Mouse (Mus musculus): ENCODE results near the gene Ccl20.

Gene Ccl20

DNA sequence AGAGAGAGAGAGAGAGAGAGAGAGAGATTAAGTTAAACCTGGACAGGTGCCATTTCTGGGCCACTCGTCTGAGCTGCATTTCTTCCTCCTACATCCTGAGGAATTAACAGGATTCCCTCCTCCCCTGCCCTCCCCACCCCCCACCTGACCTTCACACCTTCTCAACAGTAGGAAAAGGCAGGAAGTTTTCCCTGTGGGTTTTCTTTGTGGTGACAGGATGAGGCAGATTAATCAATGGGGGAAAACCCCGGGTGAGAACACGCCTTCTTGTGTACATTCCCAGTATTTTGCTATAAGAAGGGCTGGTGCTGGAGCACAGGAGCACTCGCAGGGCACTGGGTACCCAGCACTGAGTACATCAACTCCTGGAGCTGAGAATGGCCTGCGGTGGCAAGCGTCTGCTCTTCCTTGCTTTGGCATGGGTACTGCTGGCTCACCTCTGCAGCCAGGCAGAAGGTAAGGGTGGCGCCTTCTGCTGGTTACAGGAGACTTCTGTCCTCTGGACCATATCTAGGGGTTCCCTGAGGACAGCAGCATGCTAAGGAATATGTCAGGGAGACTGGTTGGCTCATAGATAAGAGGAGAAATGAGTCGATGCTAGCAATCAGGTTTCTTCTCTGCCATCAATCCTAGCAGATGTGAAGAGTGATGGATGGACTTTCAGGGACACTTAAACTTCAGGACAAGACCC lies at the start of gene Ccl20:
Gene Ccl20, plus strand, starts transcription at position 320 of the 691 bp plus-strand sequence.
- DNase-seq, result no peak

DNA sequence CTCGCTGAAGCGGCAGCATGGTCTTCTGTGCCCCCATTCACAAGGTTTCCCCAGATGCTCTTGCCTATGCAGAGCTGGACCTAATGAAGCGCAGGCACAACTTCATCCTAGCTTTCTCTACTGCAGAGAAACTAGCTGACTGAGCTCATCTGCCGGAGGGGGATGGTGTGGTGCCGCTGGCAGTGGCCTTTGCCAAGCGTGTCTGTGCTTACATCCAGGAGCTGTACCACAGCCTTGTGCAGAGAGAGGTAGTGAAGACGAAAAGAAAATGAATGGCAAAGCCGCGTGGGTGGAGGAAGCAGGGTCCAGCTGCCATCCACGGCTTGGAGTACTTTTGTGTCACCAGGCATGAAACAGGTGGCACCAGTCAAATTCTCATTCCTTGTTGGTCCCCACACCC lies 49.4 kb upstream of the Ccl20 start:
- DNase-seq, result no peak

DNA sequence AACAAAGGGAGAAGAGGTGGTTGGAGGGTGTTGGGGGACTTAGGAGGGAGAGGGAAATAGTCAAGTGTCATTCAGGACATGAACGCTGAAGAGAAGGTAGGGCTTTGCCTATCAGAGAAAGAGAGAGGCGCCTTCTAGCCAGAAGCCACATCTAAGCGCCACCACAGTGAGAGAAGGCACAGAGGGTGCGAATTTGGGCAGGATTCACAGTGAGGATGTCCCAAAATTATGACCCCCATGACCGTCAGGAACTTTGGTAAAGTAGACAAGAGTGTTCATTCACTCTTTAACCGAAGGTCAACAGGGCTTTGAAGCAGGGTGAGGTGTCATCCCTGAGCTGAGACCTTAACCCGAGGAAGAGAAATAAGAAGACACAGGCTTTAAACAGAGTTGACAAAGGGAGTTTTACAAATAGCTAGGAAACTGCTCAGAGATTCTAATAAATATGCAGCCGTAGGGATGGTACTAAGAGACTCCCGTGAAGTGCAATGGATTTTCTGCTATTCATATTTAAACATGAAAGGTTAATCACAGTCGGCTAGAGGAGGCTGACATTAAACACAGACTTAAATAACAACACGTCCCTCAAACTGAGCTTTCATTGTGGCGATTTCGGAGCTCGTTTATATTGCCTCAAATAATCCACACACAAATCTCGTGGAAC lies 40.9 kb upstream of the Ccl20 start:
- no peak for DNase-seq

DNA sequence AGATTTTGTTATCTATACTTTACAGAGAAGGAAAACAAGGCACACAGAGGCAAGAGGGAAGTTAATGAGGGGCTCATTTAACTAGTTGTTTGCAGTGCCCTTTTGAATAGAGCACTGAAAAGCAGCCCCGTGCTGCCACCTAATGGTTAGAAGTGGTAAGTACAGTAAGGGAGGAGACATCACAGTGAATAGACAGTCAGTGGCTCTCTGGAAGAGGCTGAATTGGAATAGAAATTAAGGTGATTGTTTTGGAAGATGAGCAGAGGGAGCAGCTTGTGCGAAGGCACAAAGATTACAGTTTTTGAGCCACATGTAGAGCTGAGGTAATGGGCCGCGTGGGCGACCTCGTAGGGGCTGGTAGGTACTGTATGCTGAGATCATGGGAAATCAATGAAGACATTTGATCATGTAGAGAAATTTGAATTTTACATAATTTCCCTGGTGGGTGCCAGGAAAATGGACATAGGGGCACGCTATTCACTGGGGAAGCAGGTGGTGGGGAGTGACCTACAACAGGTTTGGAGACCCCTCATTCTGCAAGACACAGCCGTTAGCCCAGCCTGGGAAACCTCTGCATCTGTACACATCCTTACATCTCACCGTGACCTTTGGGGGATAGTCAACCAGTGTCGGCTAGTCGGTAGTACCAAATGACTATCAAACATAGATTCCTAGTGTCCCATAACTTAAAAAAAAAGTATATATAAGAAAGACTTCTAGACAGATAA lies 40.2 kb upstream of the Ccl20 start:
- no peak for DNase-seq

DNA sequence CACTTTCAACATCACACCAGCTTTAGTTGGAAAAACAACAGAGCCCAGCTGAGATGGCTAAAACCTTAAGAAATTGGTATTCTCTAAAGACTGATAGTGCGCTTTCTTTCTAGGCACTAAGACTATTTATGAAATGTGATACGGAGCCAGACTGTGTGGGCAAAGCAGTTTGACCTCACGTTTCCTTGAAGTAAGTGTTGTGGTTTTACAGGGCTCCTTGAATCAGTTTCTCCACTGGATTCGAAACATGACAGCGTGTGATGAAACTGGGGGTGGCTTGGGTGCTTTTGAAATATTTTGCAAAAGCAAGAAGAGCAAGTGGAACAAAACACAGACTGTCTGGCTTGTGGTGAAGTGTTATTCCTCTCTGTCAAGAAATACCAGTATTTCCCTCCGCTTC lies 39.5 kb upstream of the Ccl20 start:
- DNase-seq, result no peak

DNA sequence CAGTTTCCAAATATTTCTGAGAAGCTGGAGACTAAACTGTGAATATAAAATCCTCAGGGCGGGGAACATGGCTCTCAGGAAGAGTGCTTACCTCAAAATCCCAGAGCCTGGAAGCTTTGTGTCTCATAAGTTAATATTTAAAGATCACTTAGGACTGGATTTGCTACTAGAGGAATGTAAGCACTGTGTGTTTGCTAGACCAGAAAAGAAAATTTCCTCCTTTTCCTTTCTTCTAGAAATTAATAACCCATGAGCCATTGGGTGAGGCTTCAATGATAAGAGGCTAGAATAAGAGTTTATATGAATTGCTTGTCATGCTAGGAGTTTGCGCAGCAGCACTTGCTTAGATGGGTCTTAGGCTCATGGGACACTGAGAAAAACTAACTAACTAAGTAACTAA lies 31.8 kb upstream of the Ccl20 start:
- DNase-seq, result no peak

DNA sequence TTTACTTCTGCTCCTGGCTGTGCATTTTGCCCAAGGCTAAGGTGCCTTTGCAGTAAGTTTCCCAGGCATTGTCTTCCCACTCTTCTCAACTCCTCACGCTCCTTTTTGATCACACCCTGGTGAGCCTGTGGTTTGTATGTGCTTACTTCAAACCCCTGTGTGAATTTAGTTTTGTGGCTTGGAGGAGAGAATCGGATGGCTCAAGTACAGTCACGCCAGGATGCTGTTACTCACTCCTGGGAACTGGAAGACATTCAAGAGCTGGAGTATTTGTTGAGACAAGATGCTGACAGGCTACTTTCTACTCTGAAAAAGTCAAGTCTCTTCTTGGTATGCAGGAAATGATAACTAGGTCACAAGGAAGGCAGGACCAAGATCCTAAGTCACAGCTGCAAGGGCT lies 25.3 kb upstream of the Ccl20 start:
- DNase-seq, result no peak

DNA sequence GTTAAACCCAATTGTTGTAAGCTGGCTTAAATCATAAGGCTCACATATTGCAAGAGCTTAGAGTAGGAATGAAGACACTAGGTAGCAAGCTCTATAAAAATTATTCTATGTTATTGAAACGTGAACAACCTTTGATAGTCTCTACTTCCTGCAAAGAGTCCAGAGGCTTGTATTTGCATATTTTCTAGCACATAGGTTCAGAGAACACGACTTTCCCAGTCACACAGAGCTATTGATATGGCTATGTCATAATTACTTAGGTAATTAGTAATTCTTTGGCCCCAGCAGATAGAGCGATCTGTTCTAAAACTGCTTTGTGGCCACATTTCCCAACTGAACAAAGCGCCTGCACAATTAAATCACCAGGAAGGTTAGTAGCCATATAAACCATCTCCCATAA lies 19.6 kb upstream of the Ccl20 start:
- no peak for DNase-seq

DNA sequence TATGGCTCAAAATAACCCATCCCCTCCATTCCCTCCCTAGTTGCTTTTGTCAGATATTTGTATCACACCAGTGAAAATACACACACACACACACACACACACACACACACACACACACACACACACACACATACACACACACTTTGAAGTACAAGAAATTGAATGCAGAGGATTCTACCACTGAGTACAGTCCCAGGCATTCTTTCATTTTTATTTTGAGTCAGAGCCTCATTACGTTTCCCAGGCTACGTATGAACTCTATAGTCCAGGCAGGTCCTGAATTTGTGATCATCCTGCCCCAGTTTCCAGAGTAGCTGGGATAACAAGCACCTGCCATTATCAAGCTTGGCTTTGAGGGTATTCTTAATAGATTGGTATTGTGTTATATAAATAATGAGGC lies 17.4 kb upstream of the Ccl20 start:
- DNase-seq, result no peak

DNA sequence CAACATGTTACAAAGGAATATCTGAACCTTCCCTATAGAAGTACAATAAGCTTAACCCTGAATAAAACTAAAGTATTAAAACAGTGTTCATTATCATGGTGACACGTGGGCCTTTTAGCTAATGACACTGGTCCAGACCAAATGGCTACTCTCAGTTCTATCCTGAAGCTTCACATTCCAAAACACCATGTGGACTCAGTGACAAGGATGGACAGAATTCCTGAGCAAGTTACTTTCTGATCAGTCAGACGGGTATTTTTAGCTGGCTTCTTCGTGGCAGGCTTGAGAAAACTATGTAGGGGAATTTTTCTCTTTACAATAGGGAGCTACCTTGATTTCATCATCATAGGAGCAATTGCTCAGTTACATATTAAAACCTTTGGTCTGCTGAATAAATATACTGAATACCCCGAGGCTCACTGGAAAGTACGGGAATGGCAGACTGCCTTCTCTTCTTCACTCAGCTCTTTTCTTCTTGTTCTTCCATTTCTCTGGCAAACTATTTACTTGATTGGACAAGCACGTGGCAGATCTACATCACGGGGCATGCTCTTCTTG lies 16.9 kb upstream of the Ccl20 start:
- DNase-seq, result no peak

DNA sequence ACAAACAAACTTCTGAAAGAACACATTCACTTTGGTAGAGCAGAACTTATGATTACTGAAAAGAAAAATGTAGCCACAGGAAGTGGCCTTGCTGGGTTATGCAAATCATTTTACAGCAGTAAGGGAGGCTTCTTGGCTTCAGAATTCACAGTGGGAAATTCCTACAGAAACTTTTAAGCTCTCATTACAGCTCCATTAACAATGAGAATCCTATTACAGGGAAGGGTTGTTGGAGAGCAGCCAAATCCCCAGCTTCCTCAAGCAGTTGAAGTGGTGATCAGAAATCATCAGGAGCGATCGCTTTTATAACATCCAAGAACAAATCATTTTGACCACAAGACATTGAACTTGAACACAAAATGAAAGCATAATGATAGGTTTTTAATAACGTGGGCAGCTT lies 14.7 kb upstream of the Ccl20 start:
- DNase-seq, result no peak

DNA sequence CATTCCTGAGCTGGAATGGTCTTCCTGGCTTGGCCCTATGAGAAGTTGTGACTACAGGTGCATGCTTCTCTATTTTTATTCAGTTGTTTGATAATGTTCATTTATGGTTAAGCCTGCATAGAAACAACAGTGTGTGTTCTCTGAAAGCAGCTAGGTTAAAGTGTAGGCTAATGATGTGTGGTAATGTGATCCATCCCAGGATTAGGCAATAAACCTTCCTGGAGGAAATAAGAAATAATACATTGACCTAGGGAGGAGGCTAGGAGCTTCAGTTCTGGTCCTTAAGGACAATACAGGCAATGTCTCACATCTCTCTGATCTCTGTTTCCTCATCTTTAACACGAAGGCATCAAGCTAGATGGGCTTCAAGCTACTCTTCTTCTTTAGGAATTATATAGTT lies 11.1 kb upstream of the Ccl20 start:
- DNase-seq, result no peak

DNA sequence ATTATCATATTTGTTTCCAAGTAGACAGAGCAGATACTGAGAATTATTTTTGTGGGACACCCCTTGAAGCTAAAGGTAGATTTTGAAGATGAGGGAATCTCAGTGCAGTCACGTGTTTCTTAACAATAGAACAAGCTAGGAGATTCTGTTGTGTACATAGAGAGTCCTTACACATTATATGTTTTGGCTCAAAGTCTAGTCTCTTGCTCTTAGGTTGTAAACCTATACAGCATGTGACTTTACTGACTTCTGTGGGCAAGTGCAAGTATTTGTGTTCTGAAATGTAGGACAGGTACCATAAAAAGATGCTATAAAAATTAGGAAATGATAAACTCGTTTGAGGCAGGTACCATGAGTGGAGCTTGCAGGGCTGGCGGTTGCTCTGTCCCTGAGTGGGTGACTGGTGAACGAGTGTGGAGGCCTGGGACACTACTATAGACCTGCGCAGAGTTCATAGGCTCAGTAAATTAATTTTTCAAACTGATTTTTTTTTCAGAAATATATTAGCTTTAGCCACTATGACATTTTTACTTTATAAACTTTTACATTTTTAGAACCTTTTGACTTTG lies 9.1 kb upstream of the Ccl20 start:
- DNase-seq, result no peak

DNA sequence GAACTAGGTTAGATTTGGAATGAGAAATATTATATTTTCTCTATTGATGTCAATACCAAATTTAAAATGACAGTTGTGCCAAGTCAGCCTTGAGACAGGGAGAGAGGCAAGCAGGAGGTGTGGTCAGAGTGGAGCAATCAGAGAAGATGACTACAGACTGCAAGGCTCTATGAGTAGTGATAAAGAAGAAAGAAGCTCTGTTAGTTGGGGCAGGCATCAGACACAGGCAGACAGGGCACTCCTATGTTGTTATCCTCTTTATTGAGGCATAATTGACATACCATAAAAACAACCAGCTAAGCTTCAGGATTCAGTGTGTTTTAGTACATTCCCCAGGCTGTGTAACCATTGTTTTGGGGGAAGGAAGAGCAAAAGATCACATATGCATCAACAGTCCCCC lies 5.6 kb upstream of the Ccl20 start:
- no peak for DNase-seq

DNA sequence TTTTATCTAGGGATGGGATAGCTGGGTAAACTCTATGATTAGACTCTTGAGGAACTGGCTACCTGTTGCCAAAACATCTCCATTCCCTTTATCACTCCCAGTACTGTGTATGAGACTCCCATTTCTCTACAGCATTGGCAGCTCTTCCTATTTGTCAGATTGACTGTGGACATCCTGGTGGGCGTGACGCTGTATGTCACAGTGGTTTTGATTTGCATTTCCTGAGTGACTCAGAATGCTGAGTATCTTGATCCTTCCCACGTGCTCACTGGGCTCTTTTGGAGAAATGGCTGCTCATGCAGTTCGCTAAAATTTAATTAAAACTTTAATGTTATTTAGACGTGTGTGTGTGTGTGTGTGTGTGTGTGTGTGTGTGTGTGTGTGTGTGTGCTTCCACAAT lies 4.8 kb upstream of the Ccl20 start:
- no peak for DNase-seq

DNA sequence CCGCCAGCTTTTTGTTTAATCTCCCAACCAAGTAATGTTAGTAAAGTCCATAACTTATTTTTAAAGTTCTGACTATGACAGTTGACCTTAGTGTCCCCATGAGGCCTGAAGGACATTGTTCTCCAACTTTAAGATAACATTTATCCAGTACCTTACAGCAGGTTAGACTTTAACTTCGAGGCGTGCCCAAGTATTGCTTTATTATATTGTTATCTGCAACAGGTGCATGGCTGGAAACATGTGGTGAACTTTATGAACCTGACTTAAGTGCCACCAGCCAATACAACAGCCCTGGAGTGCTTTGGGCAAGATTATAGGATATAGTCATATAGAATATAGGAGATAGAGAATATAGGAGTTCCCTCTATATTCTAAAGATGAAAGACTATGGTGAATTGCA lies 651 bp downstream of the Ccl20 start:
- DNase-seq, result no peak

DNA sequence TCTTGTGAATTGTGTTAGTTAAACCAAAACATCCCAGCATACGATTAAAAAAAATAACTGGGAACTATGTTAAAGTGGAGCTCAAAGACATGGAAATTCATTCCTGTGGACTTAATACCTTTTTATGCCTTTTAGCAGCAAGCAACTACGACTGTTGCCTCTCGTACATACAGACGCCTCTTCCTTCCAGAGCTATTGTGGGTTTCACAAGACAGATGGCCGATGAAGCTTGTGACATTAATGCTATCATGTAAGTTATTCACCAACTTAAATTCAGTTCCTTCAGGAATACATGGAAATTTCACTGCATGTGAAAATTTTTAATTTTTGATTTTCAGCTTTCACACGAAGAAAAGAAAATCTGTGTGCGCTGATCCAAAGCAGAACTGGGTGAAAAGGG lies 1.1 kb downstream of the Ccl20 start:
- no peak for DNase-seq

DNA sequence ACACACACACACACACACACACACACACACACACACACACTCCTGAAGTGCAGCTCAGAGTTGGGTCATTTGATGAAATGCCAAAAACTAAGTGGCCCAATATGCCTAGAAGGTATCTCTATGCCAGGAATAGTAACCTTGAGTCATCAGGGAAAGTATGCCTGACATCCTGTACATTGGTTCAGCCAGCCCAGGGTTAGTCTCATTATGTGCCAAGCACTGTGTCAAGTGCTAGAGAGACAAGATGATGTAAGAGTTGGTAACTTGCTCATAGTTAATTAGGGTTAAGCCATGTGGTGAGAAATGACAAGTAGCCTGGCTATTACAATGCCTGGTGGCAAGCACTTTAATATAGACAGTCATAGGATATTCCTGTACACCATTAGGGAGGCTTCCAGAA lies 3.3 kb downstream of the Ccl20 start:
- no peak for DNase-seq

DNA sequence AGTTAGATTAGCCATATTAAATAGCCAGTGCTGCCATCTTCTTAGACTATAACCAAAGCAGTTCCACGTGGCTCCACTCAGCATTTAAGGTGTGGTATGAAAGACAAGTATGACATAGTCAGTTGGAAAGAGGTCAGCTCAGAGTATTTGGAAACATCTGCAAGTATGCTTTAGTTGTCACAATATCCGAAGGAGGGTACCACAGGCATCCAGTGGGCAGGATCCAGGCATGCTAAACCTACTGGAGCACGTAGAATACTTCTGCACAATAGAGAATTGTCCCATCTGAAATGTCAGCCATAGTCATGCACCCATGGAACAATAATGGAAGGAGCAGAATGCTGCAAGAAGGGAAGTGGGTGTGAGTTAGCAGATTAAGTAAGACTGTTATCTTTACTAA lies 3.7 kb downstream of the Ccl20 start:
- no peak for DNase-seq

DNA sequence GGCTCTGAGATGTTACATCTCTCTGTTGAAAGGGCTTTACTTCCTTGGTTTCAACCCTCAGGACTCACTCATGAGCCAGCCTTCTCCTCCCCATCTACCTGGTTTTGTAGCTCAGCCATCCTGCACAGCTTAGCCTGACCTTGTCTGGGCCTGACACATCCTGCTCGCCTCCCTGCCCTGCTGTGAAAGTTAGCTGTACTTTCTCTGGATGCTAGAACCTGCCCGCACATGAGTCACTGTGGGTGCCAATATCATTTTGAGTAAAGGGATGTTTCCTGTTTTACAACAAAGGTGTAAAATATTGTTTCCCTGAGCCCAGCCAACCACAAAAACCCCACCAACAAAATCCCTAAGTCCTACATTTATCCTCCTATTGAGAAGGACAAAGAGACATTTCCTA lies 6.6 kb downstream of the Ccl20 start:
- no peak for DNase-seq

DNA sequence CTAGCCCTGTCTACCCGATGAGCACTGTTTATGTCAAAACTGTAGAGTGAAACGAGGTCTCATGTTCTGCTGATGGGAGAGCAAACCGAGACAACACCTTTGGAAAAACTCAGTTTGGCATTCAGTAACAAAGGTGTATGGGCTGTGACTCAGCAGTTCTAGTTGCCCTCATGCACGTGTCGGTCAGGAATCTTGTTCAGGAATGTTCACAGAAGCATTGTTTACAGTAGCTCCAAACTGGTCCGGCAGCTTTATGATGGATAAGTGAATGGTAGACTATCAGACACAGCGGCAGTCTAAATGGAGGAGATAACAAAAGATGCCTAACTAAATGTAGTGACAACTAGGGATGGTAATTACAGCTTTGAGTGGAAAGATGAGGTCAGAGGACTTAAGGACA lies 19.3 kb downstream of the Ccl20 start:
- DNase-seq, result no peak

DNA sequence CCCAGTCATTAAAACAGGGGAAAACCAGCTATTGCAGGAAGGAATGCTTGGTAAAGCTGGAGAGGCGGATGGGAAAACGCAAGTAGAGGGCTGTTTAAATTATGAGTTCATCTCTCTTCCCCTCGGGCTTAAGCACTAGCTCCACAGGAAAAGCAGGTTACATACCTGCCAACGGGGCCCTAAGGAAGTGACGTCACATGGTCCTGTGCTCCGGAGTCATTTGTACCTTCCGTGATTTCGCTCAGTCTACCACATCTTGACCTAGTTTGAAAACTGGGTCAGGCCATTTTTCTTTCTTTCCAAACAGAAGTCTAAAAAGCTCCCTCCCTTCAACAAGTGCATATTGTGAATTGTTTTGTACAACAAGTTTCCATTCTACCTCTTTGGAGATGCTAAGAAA lies 21.3 kb downstream of the Ccl20 start:
- DNase-seq, result no peak

DNA sequence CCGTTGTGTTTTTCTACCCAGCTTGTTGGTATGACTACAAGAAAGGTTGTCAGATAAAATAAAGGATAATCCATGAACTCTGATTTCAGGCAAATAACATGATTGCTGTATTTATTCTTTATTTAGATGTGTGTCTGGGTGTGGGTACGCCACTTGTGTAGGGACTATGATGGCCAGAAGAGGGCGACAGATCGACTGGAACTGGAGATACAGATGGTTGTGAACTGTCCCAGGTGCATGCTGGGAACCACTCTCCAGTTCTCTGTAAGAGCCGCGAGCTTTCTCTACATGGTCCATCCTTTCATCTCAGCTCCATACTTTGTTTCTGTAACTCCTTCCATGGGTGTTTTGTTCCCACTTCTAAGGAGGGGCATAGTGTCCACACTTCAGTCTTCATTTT lies 22.2 kb downstream of the Ccl20 start:
- DNase-seq, result no peak

DNA sequence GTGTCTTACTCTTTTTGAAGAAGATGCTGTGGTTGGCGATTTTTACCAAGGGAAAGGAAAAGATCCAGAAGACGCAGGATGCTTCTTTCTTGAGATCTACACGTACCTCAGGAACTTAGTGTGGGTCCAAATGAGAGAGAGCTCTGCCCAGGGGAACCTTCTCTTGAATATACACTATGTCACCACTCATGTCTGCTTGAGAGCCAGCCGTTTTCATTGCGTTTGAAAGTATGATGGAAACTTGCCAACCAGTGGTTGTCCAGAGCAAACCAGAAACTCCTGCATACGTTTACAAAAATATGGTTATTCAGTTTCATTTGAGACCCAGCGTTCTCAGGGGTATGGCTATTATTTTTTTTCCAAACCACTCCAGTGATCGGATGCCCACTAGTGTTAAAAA lies 24.9 kb downstream of the Ccl20 start:
- DNase-seq, result no peak

Data from thymus, adult 18-20 months (tissue).